Mouse (Mus musculus): Measurements from ENCODE around the gene Ranbp10.

DNA sequence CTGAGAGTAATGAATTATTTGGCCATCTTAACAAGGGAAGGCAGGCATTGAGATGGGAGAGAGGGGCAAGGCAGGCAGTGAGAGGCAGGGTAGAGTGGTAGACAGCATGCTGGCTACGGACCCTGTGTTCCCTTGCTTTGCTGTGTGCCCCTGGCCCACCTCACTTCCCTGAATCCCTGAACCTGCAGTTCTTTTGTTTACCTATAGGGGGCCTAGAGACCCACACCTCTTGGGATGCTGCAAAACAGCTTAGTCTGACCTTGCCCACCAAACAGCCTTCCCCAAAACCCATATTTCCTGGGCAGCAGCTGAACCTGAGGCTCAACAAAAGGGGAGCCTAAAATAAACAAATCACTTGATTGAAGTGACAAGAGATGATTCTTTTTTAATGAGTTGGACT, 56.5 kb downstream of the Ranbp10 start:
- no peak for TF ChIP-seq POLR2A (IDR thresholded peaks at IDR 0.05; ENCODE audit: insufficient read depth, low read depth, low read length)
- TF ChIP-seq CTCF (IDR thresholded peaks at IDR 0.05): peak; percentile 90
- TF ChIP-seq EP300 (IDR thresholded peaks at IDR 0.05; ENCODE audit: insufficient read depth, low read depth, low read length): no peak
